Mouse (Mus musculus): ENCODE data around the gene Tyrobp.

- TF ChIP-seq CTCF (IDR thresholded peaks at IDR 0.05; ENCODE audit: control insufficient read depth, insufficient read depth, insufficient replicate concordance, low read depth, low read length) (no peak), POLR2A (IDR thresholded peaks at IDR 0.05; ENCODE audit: control insufficient read depth, low read depth, low read length) (no peak)
These were observed 21.6 kb downstream of the Tyrobp start for GRCm38 (mm10) chr7:30435156-30435555.
